Mouse (Mus musculus) right cerebral cortex, adult 18-20 months (tissue): ENCODE measurements around the gene Tex9.
"Not testable (repeated sequence)": the region's sequence is repeated elsewhere in the genome, so short reads cannot be mapped to it uniquely, and the experiment has no call there.

Experiments used
- DNase-seq: peaks from one replicate; pipeline ENCODE4 v3.0.0; 2022; ENCODE audit warnings: mixed read lengths

Tex9 gene

DNA sequence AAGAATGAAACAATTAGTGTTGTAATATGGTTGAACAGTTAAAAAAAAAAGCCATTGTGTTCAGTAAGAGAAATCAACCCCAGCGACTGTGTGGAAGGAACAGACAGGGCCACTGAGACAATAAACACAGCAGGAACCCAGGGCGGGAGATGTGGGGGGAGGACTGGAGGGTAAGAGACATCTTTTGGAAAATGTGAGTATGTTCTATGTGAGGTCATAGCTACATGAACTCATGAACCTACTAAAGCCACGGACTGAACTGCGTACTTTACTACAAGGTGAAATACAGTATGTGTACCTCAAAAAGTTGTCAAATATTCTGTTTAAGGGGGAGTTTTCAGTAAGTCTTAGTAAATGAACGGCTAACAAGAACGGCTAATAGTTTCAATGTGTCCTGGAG lies 14.7 kb downstream of the Tex9 start:
- DNase-seq = no peak

DNA sequence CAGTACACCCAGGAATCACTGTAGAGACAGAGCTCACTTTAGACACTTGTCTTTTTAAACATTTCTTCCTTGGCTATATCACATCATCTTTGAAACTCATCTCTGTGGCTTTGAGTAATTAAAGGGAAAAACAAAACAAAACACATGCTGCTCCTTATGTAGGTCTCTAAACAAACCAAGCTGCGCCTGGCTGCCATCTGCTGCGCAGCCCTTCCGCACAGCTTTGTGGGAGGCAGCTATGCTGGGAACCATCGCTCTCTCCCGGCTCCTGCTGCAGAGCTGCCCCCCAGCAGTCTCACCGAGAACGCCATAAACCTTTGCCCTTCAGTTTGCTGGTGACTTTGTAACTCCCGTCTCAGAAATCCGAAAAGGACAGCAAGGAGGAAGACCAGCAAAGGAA lies 16.5 kb downstream of the Tex9 start:
- DNase-seq = peak; percentile 55

- DNase-seq = no peak
Measured at GRCm38 (mm10) chr9:72469851-72470250, 22.2 kb downstream of the Tex9 start.

- no peak for DNase-seq
Measured at GRCm38 (mm10) chr9:72468616-72469015, 23.4 kb downstream of the Tex9 start.

DNA sequence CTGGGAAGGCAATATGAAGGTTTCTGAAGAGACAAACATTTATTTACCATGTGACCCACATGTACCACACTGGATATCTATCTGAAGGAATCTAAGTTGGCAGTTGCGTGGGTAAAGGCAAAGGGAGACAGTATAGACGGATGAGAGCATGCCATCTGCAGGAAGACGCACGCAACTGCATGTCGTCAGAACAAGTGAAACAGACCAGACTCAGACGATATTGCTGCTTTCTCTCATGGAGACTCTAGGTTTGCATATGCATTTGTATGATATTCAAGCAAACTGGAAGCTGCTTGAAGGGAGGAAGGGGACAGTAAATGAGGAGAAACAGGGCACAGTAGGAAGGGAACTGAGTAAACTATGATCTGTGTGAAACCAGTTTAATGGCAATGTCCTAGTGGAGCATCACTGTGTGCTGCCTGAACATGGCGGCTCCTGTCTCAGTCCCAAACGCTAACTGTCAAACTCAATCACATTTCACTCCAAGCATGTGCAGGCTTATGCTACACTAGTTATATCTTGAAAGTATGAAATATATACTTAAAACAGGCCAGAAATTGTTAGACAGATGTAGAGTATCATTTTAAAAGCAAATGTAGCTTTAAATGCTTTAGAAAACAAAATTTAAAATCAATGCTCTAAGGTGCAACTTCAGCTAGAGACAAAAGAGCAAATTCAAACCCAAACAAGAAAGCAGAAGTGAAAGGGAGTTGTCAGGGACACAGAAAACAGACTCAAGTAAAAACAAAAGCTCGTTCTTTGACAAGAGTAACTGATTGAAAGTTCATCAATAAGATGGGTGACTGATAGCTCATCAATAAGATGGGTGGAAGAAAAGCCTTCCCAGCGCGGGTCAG lies 24.2 kb downstream of the Tex9 start:
- peak; percentile 23 for DNase-seq

- no peak for DNase-seq
Measured at GRCm38 (mm10) chr9:72465754-72466181, 26.2 kb downstream of the Tex9 start.

GRCm38 (mm10) chr9:72464806-72465205 lies 27.2 kb downstream of the Tex9 start:
- DNase-seq = no peak

- no peak for DNase-seq
Measured at GRCm38 (mm10) chr9:72462427-72462826, 29.6 kb downstream of the Tex9 start.

GRCm38 (mm10) chr9:72460767-72461166 lies 31.2 kb downstream of the Tex9 start:
- no peak for DNase-seq

DNA sequence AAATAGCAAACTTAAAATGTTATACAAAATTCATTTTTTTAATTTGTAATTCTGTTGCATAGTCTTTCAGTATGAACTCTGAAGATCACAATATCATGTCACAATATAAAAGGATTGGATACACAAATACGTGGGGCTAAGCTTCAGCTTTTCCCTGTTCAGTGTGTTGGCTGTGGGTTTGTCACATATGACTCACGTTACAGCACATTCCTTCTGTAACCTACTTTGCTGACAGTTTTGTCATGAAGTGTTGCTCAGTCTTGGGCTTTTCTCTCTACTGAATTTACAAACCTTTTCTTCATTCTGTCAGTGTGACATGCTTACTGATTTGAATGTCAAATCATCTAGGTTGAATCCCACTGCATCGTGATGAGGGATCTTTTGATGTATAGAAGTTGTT lies 32.3 kb downstream of the Tex9 start:
- no peak for DNase-seq

- peak; percentile 74 for DNase-seq
Measured at GRCm38 (mm10) chr9:72458233-72458632, 33.8 kb downstream of the Tex9 start.

DNA sequence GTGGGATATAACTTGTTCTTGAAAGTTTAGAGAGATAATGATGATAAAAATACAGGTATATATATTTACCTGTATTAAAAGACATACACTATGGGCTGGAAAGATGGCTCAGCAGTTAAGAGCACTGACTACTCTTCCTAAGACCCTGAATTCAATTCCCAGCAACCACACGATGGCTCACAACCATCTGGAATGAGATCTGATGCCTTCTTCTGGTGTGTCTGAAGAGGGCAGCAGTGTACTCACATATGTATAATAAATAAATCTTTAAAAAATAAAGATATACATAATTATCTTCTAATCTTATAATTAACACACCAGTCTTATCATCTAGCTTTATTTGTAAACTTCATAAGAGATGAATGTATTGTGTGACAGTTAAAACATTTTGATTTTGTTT lies 35.6 kb downstream of the Tex9 start:
- DNase-seq = no peak

- not testable (repeated sequence) for DNase-seq
Measured at GRCm38 (mm10) chr9:72454281-72454680, 37.7 kb downstream of the Tex9 start.

DNA sequence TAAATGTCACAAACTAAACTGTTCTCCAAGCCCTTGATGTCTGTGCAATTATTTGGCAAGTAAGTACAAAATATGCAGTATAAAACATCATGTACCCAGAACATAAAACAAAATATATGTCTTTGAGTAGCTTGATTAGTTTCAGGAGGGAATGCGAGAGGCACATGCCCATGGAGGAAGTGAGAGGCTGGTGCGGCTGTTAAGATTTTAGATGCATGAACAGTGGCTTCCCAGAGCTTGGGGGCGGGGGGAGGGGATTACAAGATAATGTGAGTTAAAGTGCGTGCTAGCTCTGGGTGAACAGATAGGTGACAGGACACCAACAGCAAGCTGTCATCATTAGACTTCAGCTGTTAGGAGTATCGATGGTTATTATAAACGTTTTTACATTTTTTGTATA lies 40.9 kb downstream of the Tex9 start:
- DNase-seq = no peak

DNA sequence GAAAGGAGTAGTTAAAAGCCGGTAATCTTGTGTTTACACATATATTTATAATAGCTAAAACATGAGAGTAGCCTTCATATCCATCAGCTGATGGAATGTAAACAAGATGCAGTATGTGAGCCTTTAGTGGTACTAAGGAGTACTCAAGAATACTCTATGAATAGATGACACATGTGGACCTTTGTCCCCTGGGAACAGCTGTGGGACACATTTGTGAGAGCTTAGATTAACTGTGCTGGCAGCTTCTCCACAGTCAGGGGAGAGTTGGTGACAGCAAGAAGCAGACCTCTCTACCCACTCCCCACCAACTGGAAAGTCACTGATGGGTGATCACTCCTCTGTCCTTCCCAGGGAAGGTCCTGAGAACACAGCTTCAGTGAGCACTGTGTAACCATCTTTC lies 41.6 kb downstream of the Tex9 start:
- DNase-seq = no peak

DNA sequence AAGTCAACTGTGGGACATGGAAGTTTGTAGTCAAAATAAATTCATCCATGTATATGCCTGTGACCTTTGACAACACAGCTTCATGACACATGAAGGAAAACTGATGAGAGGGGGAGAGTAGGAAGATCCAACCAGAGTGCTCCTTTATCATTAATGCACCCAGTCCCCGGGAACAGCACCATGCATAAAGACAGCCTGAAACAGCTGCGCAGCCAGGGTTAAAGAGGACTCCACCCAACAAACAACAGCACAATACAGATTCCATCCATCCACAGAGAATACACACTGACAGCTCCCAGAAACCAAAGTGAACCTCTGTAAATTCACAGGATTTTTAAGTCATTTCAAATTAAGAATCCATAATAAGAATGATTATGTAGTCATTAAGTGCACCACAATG lies 42.2 kb downstream of the Tex9 start:
- DNase-seq = no peak

GRCm38 (mm10) chr9:72449367-72449766 lies 42.6 kb downstream of the Tex9 start:
- DNase-seq = no peak

DNA sequence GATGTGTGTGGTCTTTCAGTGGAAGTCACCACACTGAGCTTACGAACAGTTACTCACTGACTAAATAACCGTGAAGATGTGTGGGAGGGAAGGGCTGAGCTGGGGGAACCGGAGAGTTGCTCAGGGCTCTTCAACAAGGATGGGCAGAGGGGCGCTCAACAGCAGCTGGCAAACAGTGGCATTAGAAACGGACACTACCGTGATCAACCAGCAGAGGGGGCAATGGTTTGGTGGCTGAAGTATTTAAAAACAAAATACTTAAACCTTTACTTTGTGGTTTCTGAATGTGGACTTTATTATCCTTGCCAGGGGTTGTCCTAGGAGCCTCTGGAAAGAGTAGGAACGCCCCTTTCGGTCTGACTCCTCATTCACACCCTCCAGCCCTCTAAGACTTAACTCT lies 44.0 kb downstream of the Tex9 start:
- peak; percentile 24 for DNase-seq

- no peak for DNase-seq
Measured at GRCm38 (mm10) chr9:72441927-72442715, 49.9 kb downstream of the Tex9 start.

- DNase-seq = no peak
Measured at GRCm38 (mm10) chr9:72440948-72441926, 50.8 kb downstream of the Tex9 start.

- no peak for DNase-seq
Measured at GRCm38 (mm10) chr9:72440358-72440757, 51.7 kb downstream of the Tex9 start.

DNA sequence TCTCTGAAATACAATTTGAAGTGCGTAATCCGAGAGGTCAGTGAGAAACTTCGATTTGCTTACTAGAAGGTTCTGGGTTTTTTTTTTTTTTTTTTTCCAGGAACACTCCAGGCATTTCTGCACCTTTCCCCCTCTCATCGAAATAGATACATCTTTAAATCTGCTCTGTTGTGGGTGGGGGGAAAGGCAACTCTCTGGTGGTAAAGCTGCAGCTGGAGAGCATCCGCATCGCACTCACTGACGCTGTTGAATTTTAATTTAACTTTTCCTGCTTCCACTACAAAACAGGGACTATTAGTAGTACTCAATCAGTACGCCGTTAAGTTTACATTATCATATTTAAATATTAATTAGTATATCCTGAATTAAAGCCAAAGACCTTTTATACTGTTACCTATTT lies 53.3 kb downstream of the Tex9 start:
- no peak for DNase-seq
